Mouse (Mus musculus): ENCODE results near the gene Npas3.

The Npas3 gene

GRCm38 (mm10) chr12:53864436-53865136 lies 616.1 kb downstream of the Npas3 start:
- no peak for DNase-seq (ENCODE audit: low spot score in 2 of 2)

GRCm38 (mm10) chr12:53865691-53866090 lies 617.2 kb downstream of the Npas3 start:
- no peak for DNase-seq (ENCODE audit: low spot score in 2 of 2)

GRCm38 (mm10) chr12:53869981-53870380 lies 621.5 kb downstream of the Npas3 start:
- no peak for DNase-seq (ENCODE audit: low spot score in 2 of 2)

- no peak for DNase-seq (ENCODE audit: low spot score in 2 of 2)
Observed at GRCm38 (mm10) chr12:53875226-53875625, 626.7 kb downstream of the Npas3 start.

GRCm38 (mm10) chr12:53876693-53877092 lies 628.2 kb downstream of the Npas3 start:
- DNase-seq (ENCODE audit: low spot score in 2 of 2), result no peak

GRCm38 (mm10) chr12:53881684-53882083 lies 633.2 kb downstream of the Npas3 start:
- DNase-seq (ENCODE audit: low spot score in 2 of 2), result no peak

- DNase-seq (ENCODE audit: low spot score in 2 of 2), result no peak
Observed at GRCm38 (mm10) chr12:53882863-53883262, 634.4 kb downstream of the Npas3 start.

GRCm38 (mm10) chr12:53888624-53889023 lies 640.1 kb downstream of the Npas3 start:
- no peak for DNase-seq (ENCODE audit: low spot score in 2 of 2)

- no peak for DNase-seq (ENCODE audit: low spot score in 2 of 2)
Observed at GRCm38 (mm10) chr12:53895909-53896308, 647.4 kb downstream of the Npas3 start.

- DNase-seq (ENCODE audit: low spot score in 2 of 2), result no peak
Observed at GRCm38 (mm10) chr12:53908761-53909160, 660.3 kb downstream of the Npas3 start.

- DNase-seq (ENCODE audit: low spot score in 2 of 2), result no peak
Observed at GRCm38 (mm10) chr12:53910192-53910591, 661.7 kb downstream of the Npas3 start.

- DNase-seq (ENCODE audit: low spot score in 2 of 2), result no peak
Observed at GRCm38 (mm10) chr12:53922153-53922552, 673.7 kb downstream of the Npas3 start.

GRCm38 (mm10) chr12:53948826-53949225 lies 700.3 kb downstream of the Npas3 start:
- DNase-seq (ENCODE audit: low spot score in 2 of 2), result no peak

- no peak for DNase-seq (ENCODE audit: low spot score in 2 of 2)
Observed at GRCm38 (mm10) chr12:53962004-53962403, 713.5 kb downstream of the Npas3 start.

GRCm38 (mm10) chr12:53963534-53963933 lies 715.1 kb downstream of the Npas3 start:
- no peak for DNase-seq (ENCODE audit: low spot score in 2 of 2)

- DNase-seq (ENCODE audit: low spot score in 2 of 2), result no peak
Observed at GRCm38 (mm10) chr12:53969378-53970174, 721.1 kb downstream of the Npas3 start.

- no peak for DNase-seq (ENCODE audit: low spot score in 2 of 2)
Observed at GRCm38 (mm10) chr12:53970721-53971120, 722.2 kb downstream of the Npas3 start.

GRCm38 (mm10) chr12:53973414-53973813 lies 724.9 kb downstream of the Npas3 start:
- DNase-seq (ENCODE audit: low spot score in 2 of 2), result no peak

GRCm38 (mm10) chr12:53981575-53982507 lies 733.4 kb downstream of the Npas3 start:
- DNase-seq (ENCODE audit: low spot score in 2 of 2), result no peak

GRCm38 (mm10) chr12:53983946-53984345 lies 735.5 kb downstream of the Npas3 start:
- DNase-seq (ENCODE audit: low spot score in 2 of 2), result no peak

GRCm38 (mm10) chr12:53985851-53986842 lies 737.7 kb downstream of the Npas3 start:
- DNase-seq (ENCODE audit: low spot score in 2 of 2), result no peak
